ENCODE assay signal across 9 mouse cellular contexts in genomic region chr13:73425839-73426490, GRCm38 (mm10). TPM values are rescaled to one million over a fixed set of nuclear protein-coding genes. Genes with fewer than 3 reads are reported as not detected.
DNase-seq lines count a peak whose midpoint lies in the region; ATAC-seq and TF ChIP-seq lines count a peak whose summit lies in the region.
"Had no signal": no experiment of that assay in that cellular context is flagged by ENCODE, and none has a peak within 500 bp of the region (broad histone marks: within the 10 kb centered on the region; RNA-seq: fewer than 3 reads in every experiment).

No protein-coding gene starts in this region.

- H3K9me3 ChIP-seq in forebrain, postnatal 0 days (ENCODE audit: low read length) = no peaks in the 10 kb centered on the region
- H3K9me3 ChIP-seq in hindbrain, embryonic 12.5 days (replicated peaks) = no peaks in the 10 kb centered on the region
- H3K9me3 ChIP-seq: stomach, embryonic 15.5 days had no signal

- peak; percentile 89 for ATAC-seq in forebrain, postnatal 0 days
- ATAC-seq in hindbrain, embryonic 12.5 days (ENCODE audit: low FRiP score) = peak; percentile 48; the same call in 1 of the 2 replicates
- peak; percentile 95 for ATAC-seq in megakaryocyte, adult 5-6 weeks (ENCODE audit: poor library complexity, severe bottlenecking)

- no peak overlapping the region for H3K4me3 ChIP-seq in forebrain, postnatal 0 days (ENCODE audit: low read depth, low read length)
- no peak overlapping the region for H3K4me3 ChIP-seq in hindbrain, embryonic 12.5 days
- H3K4me3 ChIP-seq: stomach, embryonic 15.5 days had no signal

- H3K27ac ChIP-seq in forebrain, postnatal 0 days (ENCODE audit: low read depth, low read length) = no peak overlapping the region
- no peak overlapping the region for H3K27ac ChIP-seq in hindbrain, embryonic 12.5 days
- H3K27ac ChIP-seq: stomach, embryonic 15.5 days had no signal

- H3K9ac ChIP-seq in forebrain, postnatal 0 days = no peak overlapping the region
- no peak overlapping the region for H3K9ac ChIP-seq in hindbrain, embryonic 12.5 days
- H3K9ac ChIP-seq: stomach, embryonic 15.5 days had no signal

- no peak overlapping the region for H3K4me2 ChIP-seq in forebrain, postnatal 0 days (ENCODE audit: low read depth)
- H3K4me2 ChIP-seq in hindbrain, embryonic 12.5 days (replicated peaks) = no peak overlapping the region
- H3K4me2 ChIP-seq: stomach, embryonic 15.5 days had no signal

- H3K36me3 ChIP-seq in forebrain, postnatal 0 days (ENCODE audit: insufficient read depth) = no peaks in the 10 kb centered on the region
- H3K36me3 ChIP-seq in hindbrain, embryonic 12.5 days = no peaks in the 10 kb centered on the region
- H3K36me3 ChIP-seq: stomach, embryonic 15.5 days had no signal

- WGBS in forebrain, postnatal 0 days = 3% methylated on average over 11 of the region's 11 CpGs
- WGBS in hindbrain, embryonic 12.5 days = 14% methylated on average over 11 of the region's 11 CpGs

- TF ChIP-seq CTCF in forebrain, postnatal 0 days (IDR thresholded peaks at IDR 0.05; ENCODE audit: low read depth) = peak; percentile 93

- no peaks in the 10 kb centered on the region for H3K4me1 ChIP-seq in forebrain, postnatal 0 days (ENCODE audit: insufficient read depth)
- no peaks in the 10 kb centered on the region for H3K4me1 ChIP-seq in hindbrain, embryonic 12.5 days
- H3K4me1 ChIP-seq: stomach, embryonic 15.5 days had no signal

- no peaks in the 10 kb centered on the region for H3K27me3 ChIP-seq in forebrain, postnatal 0 days (ENCODE audit: insufficient read depth, low read length)
- H3K27me3 ChIP-seq in hindbrain, embryonic 12.5 days = peaks cover 9% of the 10 kb centered on the region; the same call in 1 of the 2 replicates

- DNase-seq in R1 (ENCODE audit: low read depth, low spot score) = peak; percentile 70
- DNase-seq in cerebellum, adult 18-20 months = peak; percentile 59 to 79
- DNase-seq in forebrain, postnatal 0 days = peak; percentile 88
- peak; percentile 71 to 75 for DNase-seq in left cerebral cortex, adult 18-20 months (ENCODE audit: low spot score in 2 of 2)
- DNase-seq in right cerebral cortex, adult 18-20 months = peak; percentile 68
- peak; percentile 39 to 49 for DNase-seq in urinary bladder, postnatal 36 days (ENCODE audit: low spot score in 2 of 2)

RNA-seq across cellular contexts. Expression of gene Lpcat1, which starts 41.0 kb away (rescaled TPM):
- 136 and 144 TPM in 2 replicates for total RNA-seq in forebrain, postnatal 0 days (2014; rRNA removed)
- 76.5 and 87.2 TPM in 2 replicates for polyA plus RNA-seq in forebrain, postnatal 0 days (2015; fragmentation: Nextera tagmentation; extraction: Ambion mirVana)
- 67.0 and 68.4 TPM in 2 replicates for polyA plus RNA-seq in hindbrain, embryonic 12.5 days (2016; fragmentation: Nextera tagmentation; extraction: Ambion mirVana)
- total RNA-seq in left cerebral cortex, adult 18-20 months (2021) = 10 to 100 TPM; 45.9 to 48.0 TPM
- total RNA-seq in megakaryocyte, adult 5-6 weeks (2015) = 12.7 and 14.9 TPM in 2 replicates
- total RNA-seq in megakaryocyte, adult 5-6 weeks (2017) = 23.5 and 23.6 TPM in 2 replicates
